Mouse (Mus musculus) intestine, embryonic 15.5 days (tissue): ENCODE data around the gene Tmem160. TPM values are rescaled to one million over a fixed set of nuclear protein-coding genes. Genes with fewer than 3 reads are reported as not detected.

Experiments used
- ATAC-seq: fragments of 200-750 bp; cut with Nextera tagmentation; 2 replicates; pipeline ENCODE4 v1.8.0; 2017; ENCODE audit warnings: moderate TSS enrichment, moderate library complexity
- H3K27ac ChIP-seq: fragments of 300-500 bp; sonication (generic); 2 replicates; pipeline ENCODE4 v1.5.1; 2015; ENCODE audit warnings: mild to moderate bottlenecking, inconsistent platforms
- H3K27me3 ChIP-seq: fragments of 300-500 bp; sonication (generic); replicated peaks from 2 replicates; pipeline ENCODE4 v1.6.1; 2015; ENCODE audit warnings: inconsistent platforms
- H3K36me3 ChIP-seq: fragments of 300-500 bp; sonication (generic); 2 replicates; pipeline ENCODE4 v1.6.1; 2015; ENCODE audit warnings: inconsistent platforms
- H3K4me1 ChIP-seq: fragments of 300-500 bp; sonication (generic); replicated peaks from 2 replicates; pipeline ENCODE4 v1.6.1; 2015; ENCODE audit warnings: inconsistent platforms
- H3K4me2 ChIP-seq: fragments of 300-500 bp; sonication (generic); replicated peaks from 2 replicates; pipeline ENCODE4 v1.6.1; 2015; ENCODE audit warnings: mild to moderate bottlenecking, inconsistent platforms
- H3K4me3 ChIP-seq: fragments of 300-500 bp; sonication (generic); replicated peaks from 2 replicates; pipeline ENCODE4 v1.5.1; 2015; ENCODE audit warnings: inconsistent platforms
- H3K9ac ChIP-seq: fragments of 300-500 bp; sonication (generic); 2 replicates; pipeline ENCODE4 v1.6.1; 2015; ENCODE audit warnings: inconsistent platforms
- H3K9me3 ChIP-seq: fragments of 300-500 bp; sonication (generic); 2 replicates; pipeline ENCODE4 v1.6.1; 2016; ENCODE audit warnings: inconsistent platforms
- whole genome bisulfite sequencing: fragments of 180-500 bp; shearing (Covaris S2); methylation state at CpG from one replicate; pipeline ENCODE4 v1.1.7; 2015; 5-methylcytosine and 5-hydroxymethylcytosine counted together
- polyA plus RNA-seq: library from polyadenylated mRNA; unstranded; fragments of >200 nt; fragmentation: Nextera tagmentation; extraction: Ambion mirVana; gene quantifications from 2 replicates; pipeline ENCODE4 v1.2.1, GENCODE M21; 2015

Gene Tmem160
- polyA plus RNA-seq, 1 experiment from 2014 or later, result 48.9 TPM

GRCm38 (mm10) chr7:16504573-16505225 is 52.1 kb downstream of the Tmem160 start:
- Histone ChIP-seq H3K36me3 (peaks cover 15% of the 10 kb centered on the region), H3K27me3 (no peaks in the 10 kb centered on the region), H3K9me3 (no peaks in the 10 kb centered on the region), H3K27ac (no peak overlapping the region), H3K4me3 (no peak overlapping the region), H3K4me1 (no peaks in the 10 kb centered on the region), H3K4me2 (no peak overlapping the region), H3K9ac (no peak overlapping the region)
- WGBS, result 69% methylated on average over 2 of the region's 2 CpGs
- peak; percentile 17; the same call in 1 of the 2 replicates for ATAC-seq

Other genes with a start within 250 kb of the Tmem160 start
- gene Dhx34, start 230.7 kb upstream of the Tmem160 start, polyA plus RNA-seq, result 21.8 and 34.2 TPM in 2 replicates
- 0.13 and 0.23 TPM in 2 replicates for gene C5ar2, start 208.6 kb upstream of the Tmem160 start, polyA plus RNA-seq
- gene C5ar1, start 193.2 kb upstream of the Tmem160 start, polyA plus RNA-seq, result 2.4 TPM in 2 replicates
- gene Inafm1, start 179.2 kb upstream of the Tmem160 start, polyA plus RNA-seq, result 16.4 and 16.6 TPM in 2 replicates
- gene Ccdc9, start 166.0 kb upstream of the Tmem160 start, polyA plus RNA-seq, result 23.3 and 24.7 TPM in 2 replicates
- 5.9 and 6.4 TPM in 2 replicates for gene Bbc3, start 144.4 kb upstream of the Tmem160 start, polyA plus RNA-seq
- gene Sae1, start 65.0 kb upstream of the Tmem160 start, polyA plus RNA-seq, result 270 and 284 TPM in 2 replicates
- gene Zc3h4, start 51.9 kb upstream of the Tmem160 start, polyA plus RNA-seq, result 13.8 and 14.4 TPM in 2 replicates
- gene Npas1, start 24.9 kb downstream of the Tmem160 start, polyA plus RNA-seq, result 0.25 and 0.38 TPM in 2 replicates
- gene Arhgap35, start 162.2 kb downstream of the Tmem160 start, polyA plus RNA-seq, result 10.7 and 11.4 TPM in 2 replicates
- not detected in 2 replicates for gene Ceacam15, start 222.9 kb downstream of the Tmem160 start, polyA plus RNA-seq